Mouse (Mus musculus): ENCODE data around the gene Atp6v0d1. TPM values are rescaled to one million over a fixed set of nuclear protein-coding genes. Genes with fewer than 3 reads are reported as not detected.

The Atp6v0d1 gene
- polyA plus RNA-seq, 1 experiment from 2014 or later, result 74.6 TPM

- no peak overlapping the region for H3K4me3 ChIP-seq (ENCODE audit: low read depth, low read length)
- TF ChIP-seq CTCF (IDR thresholded peaks at IDR 0.05; ENCODE audit: low read depth), result no peak
- 73% methylated on average over 6 of the region's 6 CpGs for WGBS
- no peaks in the 10 kb centered on the region for H3K27me3 ChIP-seq (ENCODE audit: insufficient read depth, low read length)
- H3K27ac ChIP-seq (ENCODE audit: low read depth), result no peak overlapping the region
- H3K9me3 ChIP-seq (ENCODE audit: low read depth, low read length), result no peaks in the 10 kb centered on the region
- DNase-seq, result no peak
- H3K4me2 ChIP-seq, result no peak overlapping the region
- H3K9ac ChIP-seq, result no peak overlapping the region
- peaks cover 5% of the 10 kb centered on the region; the same call in 1 of the 2 replicates for H3K4me1 ChIP-seq (ENCODE audit: insufficient read depth)
- no peak for ATAC-seq (ENCODE audit: insufficient read depth)
- peaks cover 2% of the 10 kb centered on the region; the same call in 1 of the 2 replicates for H3K36me3 ChIP-seq (ENCODE audit: insufficient read depth)
Observed at GRCm38 (mm10) chr8:105546384-105547350, 19.2 kb downstream of the Atp6v0d1 start.

GRCm38 (mm10) chr8:105545249-105545648 is 20.6 kb downstream of the Atp6v0d1 start:
- TF ChIP-seq CTCF (IDR thresholded peaks at IDR 0.05; ENCODE audit: low read depth), result no peak
- Histone ChIP-seq H3K4me2 (no peak overlapping the region), H3K9ac (no peak overlapping the region), H3K4me1 (ENCODE audit: insufficient read depth) (peaks cover 5% of the 10 kb centered on the region; the same call in 1 of the 2 replicates), H3K9me3 (ENCODE audit: low read depth, low read length) (no peaks in the 10 kb centered on the region), H3K27me3 (ENCODE audit: insufficient read depth, low read length) (no peaks in the 10 kb centered on the region), H3K4me3 (ENCODE audit: low read depth, low read length) (no peak overlapping the region), H3K27ac (ENCODE audit: low read depth) (peak overlapping the region; percentile 73; the same call in 1 of the 2 replicates), H3K36me3 (ENCODE audit: insufficient read depth) (peaks cover 5% of the 10 kb centered on the region; the same call in 1 of the 2 replicates)
- no peak for ATAC-seq (ENCODE audit: insufficient read depth)
- WGBS, result 76% methylated on average over 3 of the region's 3 CpGs
- DNase-seq, result peak; percentile 52

GRCm38 (mm10) chr8:105544544-105545205 is 21.2 kb downstream of the Atp6v0d1 start:
- Histone ChIP-seq H3K9ac (no peak overlapping the region), H3K27ac (ENCODE audit: low read depth) (peak overlapping the region; percentile 73; the same call in 1 of the 2 replicates), H3K36me3 (ENCODE audit: insufficient read depth) (peaks cover 5% of the 10 kb centered on the region; the same call in 1 of the 2 replicates), H3K4me2 (no peak overlapping the region), H3K4me1 (ENCODE audit: insufficient read depth) (peaks cover 5% of the 10 kb centered on the region; the same call in 1 of the 2 replicates), H3K4me3 (ENCODE audit: low read depth, low read length) (no peak overlapping the region), H3K27me3 (ENCODE audit: insufficient read depth, low read length) (no peaks in the 10 kb centered on the region), H3K9me3 (ENCODE audit: low read depth, low read length) (no peaks in the 10 kb centered on the region)
- DNase-seq, result peak; percentile 48
- ATAC-seq (ENCODE audit: insufficient read depth), result peak; percentile 54; the same call in 1 of the 2 replicates
- TF ChIP-seq CTCF (IDR thresholded peaks at IDR 0.05; ENCODE audit: low read depth), result no peak
- WGBS, result 46% methylated on average over 7 of the region's 7 CpGs

- Histone ChIP-seq H3K4me3 (ENCODE audit: low read depth, low read length) (no peak overlapping the region), H3K4me1 (ENCODE audit: insufficient read depth) (peaks cover 5% of the 10 kb centered on the region; the same call in 1 of the 2 replicates), H3K27ac (ENCODE audit: low read depth) (no peak overlapping the region), H3K27me3 (ENCODE audit: insufficient read depth, low read length) (no peaks in the 10 kb centered on the region), H3K9ac (no peak overlapping the region), H3K4me2 (no peak overlapping the region), H3K36me3 (ENCODE audit: insufficient read depth) (peaks cover 11% of the 10 kb centered on the region; the same call in 1 of the 2 replicates), H3K9me3 (ENCODE audit: low read depth, low read length) (no peaks in the 10 kb centered on the region)
- DNase-seq, result no peak
- ATAC-seq (ENCODE audit: insufficient read depth), result no peak
- TF ChIP-seq CTCF (IDR thresholded peaks at IDR 0.05; ENCODE audit: low read depth), result no peak
- WGBS, result 13% methylated on average over 1 of the region's 1 CpGs
Observed at GRCm38 (mm10) chr8:105543703-105544102, 22.1 kb downstream of the Atp6v0d1 start.

- ATAC-seq (ENCODE audit: insufficient read depth), result no peak
- 90% methylated on average over 2 of the region's 2 CpGs for WGBS
Observed at GRCm38 (mm10) chr8:105542808-105543207, 23.0 kb downstream of the Atp6v0d1 start.

GRCm38 (mm10) chr8:105542032-105542656 is 23.7 kb downstream of the Atp6v0d1 start:
- no peak for ATAC-seq (ENCODE audit: insufficient read depth)
- H3K27me3 ChIP-seq (ENCODE audit: insufficient read depth, low read length), result no peaks in the 10 kb centered on the region
- H3K27ac ChIP-seq (ENCODE audit: low read depth), result no peak overlapping the region; the same call in 1 of the 2 replicates
- H3K4me2 ChIP-seq, result no peak overlapping the region
- no peak overlapping the region for H3K9ac ChIP-seq
- no peaks in the 10 kb centered on the region for H3K9me3 ChIP-seq (ENCODE audit: low read depth, low read length)
- H3K4me1 ChIP-seq (ENCODE audit: insufficient read depth), result peaks cover 5% of the 10 kb centered on the region; the same call in 1 of the 2 replicates
- H3K36me3 ChIP-seq (ENCODE audit: insufficient read depth), result peaks cover 26% of the 10 kb centered on the region; the same call in 1 of the 2 replicates
- no peak for DNase-seq
- WGBS, result 87% methylated on average over 3 of the region's 3 CpGs
- TF ChIP-seq CTCF (IDR thresholded peaks at IDR 0.05; ENCODE audit: low read depth), result no peak
- no peak overlapping the region for H3K4me3 ChIP-seq (ENCODE audit: low read depth, low read length)

More at GRCm38 (mm10) chr8:105542808-105543207, 23.0 kb downstream of the Atp6v0d1 start:
- no peaks in the 10 kb centered on the region for H3K27me3 ChIP-seq (ENCODE audit: insufficient read depth, low read length)
- no peak for DNase-seq
- no peaks in the 10 kb centered on the region for H3K9me3 ChIP-seq (ENCODE audit: low read depth, low read length)
- TF ChIP-seq CTCF (IDR thresholded peaks at IDR 0.05; ENCODE audit: low read depth), result no peak
- H3K4me3 ChIP-seq (ENCODE audit: low read depth, low read length), result no peak overlapping the region
- no peak overlapping the region for H3K9ac ChIP-seq
- no peak overlapping the region for H3K27ac ChIP-seq (ENCODE audit: low read depth)
- H3K4me2 ChIP-seq, result no peak overlapping the region
- peaks cover 5% of the 10 kb centered on the region; the same call in 1 of the 2 replicates for H3K4me1 ChIP-seq (ENCODE audit: insufficient read depth)
- peaks cover 19% of the 10 kb centered on the region; the same call in 1 of the 2 replicates for H3K36me3 ChIP-seq (ENCODE audit: insufficient read depth)
